Mouse (Mus musculus): ENCODE results near the gene Eml5.

DNA sequence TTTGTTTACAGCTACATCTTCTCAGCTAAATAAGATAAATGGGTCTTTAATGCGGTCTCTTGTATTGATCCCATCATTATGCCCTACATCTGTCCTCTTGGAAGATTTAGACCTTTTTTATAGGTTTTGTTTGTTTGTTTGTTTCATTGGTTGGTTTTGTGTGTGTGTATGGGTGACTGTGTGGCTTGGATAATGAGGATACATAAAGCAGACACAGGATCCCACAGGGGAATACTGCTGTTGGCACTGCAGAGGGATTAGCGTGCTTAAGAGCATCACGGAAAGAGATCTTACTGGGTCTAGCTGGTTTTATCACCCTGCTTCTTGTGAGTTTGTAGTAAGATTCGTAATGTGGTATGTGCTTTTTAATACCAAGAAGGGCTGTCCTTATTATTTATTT lies 29.9 kb upstream of the Eml5 start:
- TF ChIP-seq CTCF (IDR thresholded peaks at IDR 0.05; ENCODE audit: low read depth, low read length), result no peak
- no peak for TF ChIP-seq GATA1 (IDR thresholded peaks at IDR 0.05; ENCODE audit: borderline replicate concordance, low read length)
- TF ChIP-seq TAL1 (conservative IDR thresholded peaks at IDR 0.05; ENCODE audit: low read depth, low read length), result no peak
- TF ChIP-seq GATA2 (IDR thresholded peaks at IDR 0.05; ENCODE audit: borderline replicate concordance, low read depth, low read length), result no peak
- no peak for TF ChIP-seq POLR2AphosphoS5 (IDR thresholded peaks at IDR 0.05; ENCODE audit: insufficient replicate concordance, low read depth, low read length)

Data from G1E (cell line).